Mouse (Mus musculus) lung, adult 18-20 months (tissue): ENCODE data around the gene Dusp10.

Experiments used
- DNase-seq, 2 experiments: peaks; one replicate each; pipeline ENCODE4 v3.0.0; 2022; ENCODE audit warnings: mixed read lengths in 2 of 2

Dusp10 gene

GRCm38 (mm10) chr1:184059814-184060213 is 46.7 kb downstream of the Dusp10 start:
- peak in 1 of 2 experiments; percentile 30 for DNase-seq

DNA sequence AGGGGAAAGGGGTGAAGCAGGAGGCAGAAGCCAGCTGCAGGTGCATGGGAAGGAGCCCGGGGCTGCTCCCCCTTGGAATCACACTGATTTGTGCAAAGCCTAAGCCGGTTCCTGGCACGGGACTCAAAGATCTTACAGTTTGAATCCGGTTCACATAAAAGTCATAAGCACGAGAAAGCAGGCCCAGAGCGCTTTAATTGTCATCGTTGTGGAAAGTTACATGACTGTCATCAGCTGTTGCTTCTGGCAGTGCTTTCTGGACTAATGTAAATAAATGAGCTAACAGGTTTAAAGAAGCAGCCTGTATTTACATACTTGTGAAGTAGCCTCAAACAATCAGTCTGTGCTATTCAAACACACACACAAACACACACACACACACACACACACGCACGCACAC is 47.3 kb downstream of the Dusp10 start:
- DNase-seq, result peak; percentile 50 to 78

DNA sequence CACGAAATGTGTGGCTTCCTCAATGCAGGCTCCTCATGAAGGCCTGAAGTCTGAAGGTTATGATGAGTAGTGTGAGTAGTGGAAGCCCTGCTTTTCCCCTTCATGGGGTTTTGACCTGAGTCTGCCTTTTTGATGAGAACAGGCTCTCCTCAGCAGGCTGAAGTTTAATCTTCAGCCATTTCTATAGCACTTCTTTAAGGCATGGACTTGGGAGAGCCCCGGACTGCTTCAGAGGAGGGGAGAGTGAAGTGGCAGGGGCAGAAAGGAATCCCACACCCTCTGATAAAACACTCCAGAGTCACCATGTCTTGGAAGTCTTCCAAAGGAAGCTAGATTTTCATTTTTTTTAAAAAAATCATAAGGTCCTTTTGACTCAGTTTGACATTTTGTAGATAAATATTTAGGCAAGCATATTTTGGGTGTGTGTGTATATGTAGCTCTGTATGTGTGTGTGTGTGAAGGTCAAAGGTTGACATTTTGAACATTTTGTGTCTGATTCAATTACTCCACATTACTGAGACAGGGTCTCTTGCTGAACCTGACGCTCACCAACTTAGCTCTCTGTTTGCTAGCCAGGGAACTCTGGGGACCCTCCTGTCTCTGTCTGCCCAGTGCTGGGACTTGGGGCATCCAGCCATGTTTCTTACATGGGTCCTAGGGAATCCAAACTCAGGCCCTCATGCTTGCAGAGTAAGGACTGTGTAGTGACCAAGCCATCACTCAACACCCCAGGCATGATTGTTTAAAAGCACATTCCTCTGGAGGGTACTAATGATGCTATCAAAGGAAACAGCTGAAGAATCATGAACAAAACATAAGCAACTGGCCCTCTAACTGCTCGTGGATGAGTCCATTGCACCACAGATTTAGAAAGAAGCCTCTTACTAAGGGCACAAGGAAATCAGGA is 48.0 kb downstream of the Dusp10 start:
- DNase-seq, result peak in 1 of 2 experiments; percentile 34

DNA sequence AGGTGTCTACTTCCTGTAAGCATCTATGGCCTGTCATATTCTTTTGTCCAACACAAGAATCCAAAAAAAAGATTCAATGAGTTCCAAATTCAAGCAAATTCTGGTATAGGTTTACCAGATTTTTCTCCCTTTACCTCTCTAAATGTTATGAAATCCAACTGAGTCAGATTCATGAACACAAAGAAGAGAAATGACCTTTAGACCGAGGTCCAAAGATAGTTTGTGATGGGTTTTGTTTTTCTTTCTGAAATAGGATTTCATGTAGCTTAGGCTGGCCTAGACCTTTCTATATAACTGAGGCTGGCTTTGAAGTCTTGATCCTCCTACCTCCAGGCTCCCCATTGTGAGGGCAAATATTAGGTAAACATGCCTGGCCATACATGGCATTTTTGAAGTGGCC is 48.8 kb downstream of the Dusp10 start:
- no peak for DNase-seq

DNA sequence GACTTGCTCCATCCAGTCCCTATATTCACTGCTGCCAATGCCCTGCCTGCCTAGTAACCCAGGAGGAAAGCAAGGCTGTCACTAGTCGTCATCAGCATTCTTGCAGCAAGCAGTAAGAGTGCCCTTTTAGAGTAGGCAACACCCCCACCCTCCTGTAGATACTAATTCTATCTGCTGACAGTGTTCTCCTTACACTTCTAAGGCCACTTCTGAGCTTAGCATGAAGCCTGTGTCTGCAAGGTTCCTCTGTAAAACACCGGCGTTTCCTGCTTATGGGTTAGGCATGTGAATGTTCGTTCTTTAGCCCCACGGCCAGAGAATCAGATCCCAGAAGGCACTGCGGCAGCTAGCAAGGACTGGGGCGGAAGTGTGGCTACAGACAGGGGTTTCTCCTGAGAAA is 51.2 kb downstream of the Dusp10 start:
- no peak for DNase-seq

GRCm38 (mm10) chr1:184065589-184066361 is 52.7 kb downstream of the Dusp10 start:
- peak in 1 of 2 experiments; percentile 44 for DNase-seq

DNA sequence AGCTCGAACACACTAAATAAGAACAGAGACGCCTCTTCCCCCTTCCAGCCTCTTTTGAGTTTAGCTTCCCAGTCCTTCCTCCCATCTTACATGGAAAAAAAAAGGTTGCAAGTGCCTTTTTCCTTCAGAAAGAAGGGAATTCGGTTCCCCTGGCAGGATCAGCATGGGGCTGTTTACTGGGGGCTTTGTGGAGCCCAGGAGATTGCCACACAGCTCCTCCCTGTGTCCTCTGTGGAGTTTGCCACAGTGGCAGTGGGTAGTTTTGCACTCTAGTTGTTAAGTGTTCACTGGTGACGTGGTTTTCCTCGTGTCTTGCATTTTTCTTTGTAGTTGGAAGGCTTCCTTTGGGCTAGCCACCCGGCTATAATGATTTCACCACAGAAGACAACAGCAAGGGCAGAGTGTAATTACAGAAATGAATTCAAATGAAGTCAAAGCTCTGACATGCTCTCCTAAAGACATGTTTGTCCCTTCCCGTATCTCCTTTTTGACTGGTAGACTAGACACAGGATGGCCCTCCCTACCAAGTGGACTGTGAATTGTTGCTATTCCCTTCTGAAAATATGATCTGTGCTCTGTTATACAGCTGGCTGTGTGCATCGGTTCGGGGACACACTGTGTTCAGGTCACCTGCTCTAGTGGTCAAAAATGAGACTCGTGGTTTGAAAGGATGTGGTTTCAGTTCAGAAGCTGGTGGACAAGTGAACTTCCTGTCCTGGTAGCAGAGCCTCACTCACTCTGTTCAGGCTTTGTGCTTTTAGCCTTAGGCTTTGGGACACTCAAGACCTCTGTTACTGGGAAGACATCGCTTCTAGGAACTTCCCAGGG is 53.6 kb downstream of the Dusp10 start:
- DNase-seq, result no peak

DNA sequence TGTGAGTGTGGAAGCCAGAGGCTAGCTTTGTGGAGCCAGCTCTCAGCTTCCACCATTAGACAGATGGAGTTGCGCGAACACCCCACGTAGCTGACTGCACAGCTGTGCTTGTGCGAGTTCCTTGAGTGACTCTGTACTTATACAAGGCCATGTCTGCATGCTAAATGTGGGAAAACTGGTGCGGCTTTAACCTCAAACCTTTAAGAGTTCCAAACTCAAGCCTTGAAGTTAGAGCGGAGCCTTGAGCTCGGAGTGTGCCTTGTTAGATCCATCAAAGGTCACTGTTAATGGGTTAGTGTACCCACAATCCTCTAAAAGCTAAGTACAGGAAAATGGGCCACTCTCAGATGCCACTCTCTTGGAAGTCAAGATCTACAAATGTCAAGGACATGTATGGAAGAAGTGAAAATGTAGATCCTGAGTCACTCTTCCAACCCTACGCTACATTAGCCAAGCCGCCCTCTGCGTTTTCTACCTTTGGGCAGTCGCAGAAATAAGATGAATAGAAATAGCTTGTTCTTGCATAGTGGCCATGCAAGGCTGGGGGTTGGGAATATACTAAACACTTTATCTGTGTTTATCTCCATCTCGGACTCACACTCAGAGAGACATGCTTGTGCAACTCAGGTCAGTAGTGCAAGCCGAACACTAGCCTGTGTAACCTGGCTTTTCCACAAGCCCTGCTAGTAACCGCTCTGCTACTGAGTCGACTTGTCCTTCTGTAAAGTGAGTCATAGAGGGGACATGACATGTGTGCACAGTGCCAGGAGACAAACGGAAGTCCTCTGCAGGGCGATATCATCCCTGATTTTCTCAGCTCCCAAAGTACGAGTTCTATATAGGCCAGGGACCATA is 54.8 kb downstream of the Dusp10 start:
- no peak for DNase-seq

GRCm38 (mm10) chr1:184068971-184069370 is 55.9 kb downstream of the Dusp10 start:
- no peak for DNase-seq

DNA sequence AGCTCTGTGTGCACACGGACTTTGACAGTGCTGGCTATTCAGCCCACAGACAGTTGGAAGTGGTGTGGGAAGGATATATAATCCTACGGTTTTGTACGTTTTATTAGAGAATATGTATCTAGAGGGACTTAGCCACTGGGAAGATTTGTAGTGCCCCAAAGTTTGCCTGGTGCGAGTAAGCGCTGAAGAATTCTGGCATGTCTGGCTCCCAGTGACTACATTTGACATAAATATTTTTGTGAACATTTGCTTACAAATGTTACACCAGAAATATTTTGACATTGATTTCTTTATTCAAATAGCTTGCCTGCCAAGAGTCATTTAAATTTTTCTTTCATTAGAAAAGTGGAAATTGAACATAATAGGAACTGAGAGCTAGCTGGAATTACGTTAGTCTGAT is 63.0 kb downstream of the Dusp10 start:
- DNase-seq, result no peak

GRCm38 (mm10) chr1:184076756-184077155 is 63.7 kb downstream of the Dusp10 start:
- no peak for DNase-seq

GRCm38 (mm10) chr1:184079304-184079703 is 66.2 kb downstream of the Dusp10 start:
- DNase-seq, result no peak

GRCm38 (mm10) chr1:184082661-184083060 is 69.6 kb downstream of the Dusp10 start:
- DNase-seq, result no peak

GRCm38 (mm10) chr1:184083166-184083565 is 70.1 kb downstream of the Dusp10 start:
- no peak for DNase-seq

DNA sequence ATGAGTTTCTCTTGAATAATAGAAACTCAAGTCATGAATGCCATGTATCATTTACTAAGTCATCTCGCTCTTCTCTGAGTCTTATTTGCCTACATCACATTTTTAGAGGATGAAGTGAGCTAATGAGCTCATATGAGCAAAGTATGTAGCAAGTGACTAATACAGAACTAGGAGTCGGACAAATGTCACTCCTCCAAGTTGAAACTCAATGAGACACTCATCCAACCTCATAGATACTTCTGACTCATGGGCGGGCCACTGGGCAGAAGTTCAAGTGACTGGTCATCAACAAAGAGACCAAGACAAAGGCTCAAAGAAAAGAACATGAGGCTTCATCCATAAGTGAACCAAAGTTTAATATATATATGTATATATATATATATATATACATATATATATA is 71.9 kb downstream of the Dusp10 start:
- DNase-seq, result no peak

- no peak for DNase-seq
Measured at GRCm38 (mm10) chr1:184090515-184090914, 77.4 kb downstream of the Dusp10 start.

- DNase-seq, result no peak
Measured at GRCm38 (mm10) chr1:184094914-184095313, 81.8 kb downstream of the Dusp10 start.

DNA sequence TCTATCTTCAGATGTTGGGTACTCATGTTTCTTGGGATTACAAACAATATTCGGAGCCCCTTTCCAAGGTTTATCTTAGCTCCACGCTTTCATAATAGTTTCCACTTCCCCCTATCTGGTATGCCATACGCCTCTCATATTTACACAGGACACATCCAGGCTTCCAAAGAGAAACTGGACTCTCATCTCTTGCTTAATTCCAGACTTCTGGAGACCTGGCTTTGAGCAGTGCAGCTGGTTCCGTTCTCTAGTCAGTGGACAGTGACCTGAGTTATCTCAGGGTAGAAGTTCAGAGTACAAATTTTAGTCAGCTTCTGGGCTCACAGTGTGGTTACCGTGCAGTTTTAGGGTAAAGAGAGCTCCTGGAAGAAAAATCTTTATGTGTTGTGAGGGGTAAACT is 87.3 kb downstream of the Dusp10 start:
- no peak for DNase-seq

DNA sequence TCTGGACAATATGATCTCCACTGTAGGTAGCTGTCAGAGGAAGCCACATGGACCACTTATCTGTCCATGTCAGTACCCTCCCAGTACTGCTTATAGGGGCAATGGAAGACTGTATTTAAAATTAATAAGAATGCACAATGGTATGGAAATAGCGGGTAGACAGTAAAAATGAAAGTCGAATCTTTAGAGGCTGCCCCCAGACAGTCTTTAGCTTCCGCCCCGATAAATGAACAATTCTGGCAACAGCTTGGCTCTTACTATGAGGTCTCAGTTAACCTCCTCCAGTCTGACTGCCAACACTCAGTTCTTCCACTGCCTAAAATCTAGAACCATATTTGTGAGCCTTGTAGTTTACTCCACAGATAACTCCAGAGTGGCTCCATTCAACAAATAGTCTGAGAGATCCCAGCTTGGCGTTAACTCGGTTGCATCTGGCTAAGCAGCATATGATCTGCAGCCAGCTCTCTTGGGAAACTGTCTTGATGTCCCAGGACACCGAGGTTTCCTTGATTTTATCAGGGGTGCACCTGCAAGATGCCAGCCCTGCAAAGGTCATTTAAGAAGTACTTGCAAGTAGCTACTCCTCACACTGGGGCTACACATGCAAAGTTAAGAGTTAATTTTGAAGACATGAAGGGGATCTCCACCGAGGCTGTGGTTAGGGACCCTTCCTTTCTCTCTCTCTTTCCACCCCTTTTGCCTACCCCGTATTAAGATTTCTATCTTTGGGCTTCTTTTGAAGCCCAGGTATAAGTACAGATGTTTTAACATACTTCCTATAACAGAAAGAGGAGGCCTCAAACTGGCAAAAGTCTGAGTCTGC is 88.0 kb downstream of the Dusp10 start:
- no peak for DNase-seq

- no peak for DNase-seq
Measured at GRCm38 (mm10) chr1:184101750-184102046, 88.6 kb downstream of the Dusp10 start.

DNA sequence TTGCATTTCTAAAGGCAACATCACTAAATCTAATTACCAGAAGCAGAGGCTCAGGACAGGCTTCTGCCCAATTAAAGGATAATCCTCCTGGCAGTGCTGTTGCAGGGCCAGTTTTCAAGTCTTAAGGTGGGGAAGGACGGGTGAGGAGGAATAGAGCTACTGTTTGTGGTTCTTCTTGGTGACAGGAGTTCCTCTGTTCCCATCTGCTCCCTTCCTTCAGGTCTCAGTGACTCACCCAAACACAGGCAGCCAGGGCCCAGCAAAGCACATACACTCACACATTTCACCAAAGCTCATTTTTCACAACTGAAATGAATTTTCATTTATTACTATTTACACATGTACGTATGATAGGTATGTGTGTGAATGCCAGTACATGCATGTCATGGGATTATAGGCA is 93.7 kb downstream of the Dusp10 start:
- no peak for DNase-seq
